In the genomic region with DNA sequence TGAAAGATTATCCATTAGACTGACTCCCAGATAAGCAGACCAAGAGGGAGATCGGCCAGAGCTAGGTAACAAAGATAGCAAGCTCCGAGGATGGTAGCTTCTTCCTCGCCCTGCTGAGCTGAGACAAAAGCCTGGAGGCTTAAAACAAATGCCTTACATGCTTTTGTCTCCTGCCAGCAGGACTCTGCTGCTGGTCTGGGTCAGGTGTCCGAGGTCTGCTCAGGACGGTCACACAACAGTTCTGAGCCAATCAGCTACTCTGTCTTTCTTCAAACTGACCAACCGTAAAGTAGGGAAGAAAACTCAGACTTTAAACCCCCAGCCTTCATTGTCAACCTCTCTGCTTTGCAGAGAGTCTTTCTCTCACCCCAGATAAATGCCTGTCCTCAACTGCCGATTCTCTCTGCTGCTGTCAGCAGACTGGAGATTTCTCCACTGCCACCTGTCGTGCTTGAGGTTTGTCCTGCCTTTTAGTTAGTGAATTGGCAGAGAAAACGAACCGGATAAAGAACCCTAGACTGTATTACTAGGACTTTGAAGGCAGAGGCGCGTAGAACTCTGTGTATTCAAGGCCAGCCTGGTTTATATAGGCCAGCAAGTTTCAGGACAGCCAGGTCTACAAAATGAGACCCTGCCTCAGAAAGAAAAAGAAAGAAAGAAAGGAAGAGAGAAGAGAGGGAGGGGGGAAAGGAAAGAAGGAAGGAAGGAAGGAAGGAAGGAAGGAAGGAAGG, we compare ENCODE assay signal across 8 mouse cellular contexts. TPM values are rescaled to one million over a fixed set of nuclear protein-coding genes. Genes with fewer than 3 reads are reported as not detected.
DNase-seq lines count a peak whose midpoint lies in the region; ATAC-seq and TF ChIP-seq lines count a peak whose summit lies in the region.

A gene (plus strand): TSS at position 350 of the 731 bp plus-strand sequence.

- no peaks in the 10 kb centered on the region for H3K4me1 ChIP-seq in heart, postnatal 0 days (ENCODE audit: control insufficient read depth, insufficient read depth)
- peaks cover 5% of the 10 kb centered on the region; the same call in 1 of the 2 replicates for H3K4me1 ChIP-seq in neural tube, embryonic 15.5 days

- TF ChIP-seq CTCF in gastrocnemius, adult 2 months (IDR thresholded peaks at IDR 0.05) = no peak
- TF ChIP-seq CTCF in heart, postnatal 0 days (IDR thresholded peaks at IDR 0.05; ENCODE audit: low read depth) = no peak

- ATAC-seq in heart, postnatal 0 days (ENCODE audit: insufficient read depth, low read depth) = peak; percentile 77
- ATAC-seq in neural tube, embryonic 15.5 days (ENCODE audit: low FRiP score) = no peak

- no peaks in the 10 kb centered on the region for H3K36me3 ChIP-seq in heart, postnatal 0 days (replicated peaks; ENCODE audit: control insufficient read depth, insufficient read depth, low read length)
- no peaks in the 10 kb centered on the region for H3K36me3 ChIP-seq in neural tube, embryonic 15.5 days

- DNase-seq in gastrocnemius, adult 2 months = no peak
- no peak for DNase-seq in gastrocnemius, postnatal 10 days
- peak; percentile 8 for DNase-seq in heart, postnatal 0 days (ENCODE audit: low spot score)
- peak; percentile 26 to 58 for DNase-seq in kidney, postnatal 4 days
- no peak for DNase-seq in urinary bladder, postnatal 36 days (ENCODE audit: low spot score in 2 of 2)
- no peak for DNase-seq in spleen, adult 12 weeks (ENCODE audit: low spot score)
- no peak for DNase-seq in layer of hippocampus, postnatal 36 days

- intact Hi-C loops in gastrocnemius, adult 2 months (cut with DNase I) = no loop called here

- no peaks in the 10 kb centered on the region for H3K9me3 ChIP-seq in heart, postnatal 0 days (replicated peaks; ENCODE audit: control insufficient read depth, low read length)
- no peaks in the 10 kb centered on the region for H3K9me3 ChIP-seq in neural tube, embryonic 15.5 days (replicated peaks)

- TF ChIP-seq EP300 in heart, postnatal 0 days (IDR thresholded peaks at IDR 0.05; ENCODE audit: low read depth) = no peak

- no peak within 1 kb of the TSS for H3K27ac ChIP-seq in gastrocnemius, adult 2 months
- H3K27ac ChIP-seq in heart, postnatal 0 days (ENCODE audit: low read depth) = peak within 1 kb of the TSS; percentile 34; the same call in 1 of the 2 replicates
- H3K27ac ChIP-seq in neural tube, embryonic 15.5 days (replicated peaks) = no peak within 1 kb of the TSS

- peak within 1 kb of the TSS; percentile 51 for H3K4me2 ChIP-seq in heart, postnatal 0 days (ENCODE audit: low read depth, low read length)
- peak within 1 kb of the TSS; percentile 45 for H3K4me2 ChIP-seq in neural tube, embryonic 15.5 days

- peak within 1 kb of the TSS; percentile 20; the same call in 1 of the 2 replicates for H3K4me3 ChIP-seq in gastrocnemius, adult 2 months
- peak within 1 kb of the TSS; percentile 35 for H3K4me3 ChIP-seq in heart, postnatal 0 days (ENCODE audit: low read depth, low read length)
- no peak within 1 kb of the TSS for H3K4me3 ChIP-seq in neural tube, embryonic 15.5 days (replicated peaks)

- H3K27me3 ChIP-seq in heart, postnatal 0 days (ENCODE audit: control insufficient read depth, insufficient read depth, low read length) = no peaks in the 10 kb centered on the region
- H3K27me3 ChIP-seq in neural tube, embryonic 15.5 days (replicated peaks) = no peaks in the 10 kb centered on the region

- H3K9ac ChIP-seq in heart, postnatal 0 days (replicated peaks; ENCODE audit: low read depth, low read length) = peak within 1 kb of the TSS; percentile 2; the same call in 1 of the 2 replicates
- H3K9ac ChIP-seq in neural tube, embryonic 15.5 days (replicated peaks) = 0 out of 2 replicates have a peak within 1 kb of the TSS, but pooled peaks have one; percentile 14

- 8% methylated on average over 12 of the region's 12 CpGs for WGBS in heart, postnatal 0 days
- 1% methylated on average over 12 of the region's 12 CpGs for WGBS in neural tube, embryonic 15.5 days

RNA-seq across cellular contexts. Expression of the gene that starts here (rescaled TPM):
- total RNA-seq in gastrocnemius, adult 2 months (2021) = not detected
- total RNA-seq in gastrocnemius, postnatal 10 days (2021) = under 1 TPM in 1 of 2 experiments, not detected in 1; 0.21 TPM
- total RNA-seq in heart, postnatal 0 days (2014; rRNA removed; ENCODE audit: low replicate concordance) = 1.3 and 1.9 TPM in 2 replicates
- 2.0 and 2.3 TPM in 2 replicates for polyA plus RNA-seq in heart, postnatal 0 days (2015; fragmentation: Nextera tagmentation; extraction: Ambion mirVana)
- polyA plus RNA-seq in neural tube, embryonic 15.5 days (2015; fragmentation: Nextera tagmentation; extraction: Ambion mirVana) = 0.52 and 0.56 TPM in 2 replicates
- not detected for total RNA-seq in layer of hippocampus, postnatal 36 days (2021)

Comparison
In these comparisons a context has a peak if more than half of its experiments do, and no peak if none do; other contexts are left out.
1. DNase-seq: peak in heart, postnatal 0 days (single experiment) and kidney, postnatal 4 days (2 of 2); none in gastrocnemius, adult 2 months (single experiment), gastrocnemius, postnatal 10 days (single experiment), urinary bladder, postnatal 36 days (0 of 2), spleen, adult 12 weeks (single experiment) and layer of hippocampus, postnatal 36 days (0 of 2).